Mouse (Mus musculus): ENCODE data around the gene Cox8a. TPM values are rescaled to one million over a fixed set of nuclear protein-coding genes. Genes with fewer than 3 reads are reported as not detected.
A peak's percentile ranks its signal among the peaks of the same experiment; 100 is the strongest.

Cox8a gene
- polyA plus RNA-seq (2014; fragmentation: Nextera tagmentation; extraction: Ambion mirVana) = 917 and 922 TPM in 2 replicates

- peak; percentile 98 for ATAC-seq (ENCODE audit: insufficient read depth)
- WGBS = under 1% methylated on average over 50 of the region's 50 CpGs
Observed at GRCm38 (mm10) chr19:7217162-7217925, at the start of gene Cox8a. Gene Cox8a, minus strand, starts transcription at chr19:7217616.

GRCm38 (mm10) chr19:7266421-7266831 is 49.0 kb upstream of the Cox8a start:
- 52% methylated on average over 4 of the region's 4 CpGs for WGBS
- Histone ChIP-seq H3K9me3 (ENCODE audit: low read depth, low read length) (peaks cover 6% of the 10 kb centered on the region; the same call in 1 of the 2 replicates), H3K4me3 (ENCODE audit: low read depth, low read length) (no peak overlapping the region), H3K9ac (0 out of 2 replicates have a peak overlapping the region, but pooled peaks have one; percentile 6), H3K27me3 (ENCODE audit: insufficient read depth, low read length) (no peaks in the 10 kb centered on the region), H3K36me3 (ENCODE audit: insufficient read depth) (peaks cover 10% of the 10 kb centered on the region), H3K4me1 (ENCODE audit: insufficient read depth) (peaks cover 38% of the 10 kb centered on the region), H3K27ac (ENCODE audit: low read depth) (peak overlapping the region; percentile 93), H3K4me2 (peak overlapping the region; percentile 89)
- no peak for TF ChIP-seq CTCF (IDR thresholded peaks at IDR 0.05; ENCODE audit: low read depth)
- no peak for DNase-seq
- ATAC-seq (ENCODE audit: insufficient read depth) = no peak

More at GRCm38 (mm10) chr19:7217162-7217925, at the start of gene Cox8a:
- H3K4me1 ChIP-seq (ENCODE audit: insufficient read depth) = peaks cover 15% of the 10 kb centered on the region
- peaks cover 31% of the 10 kb centered on the region for H3K36me3 ChIP-seq (ENCODE audit: insufficient read depth)
- H3K9me3 ChIP-seq (ENCODE audit: low read depth, low read length) = no peaks in the 10 kb centered on the region
- no peaks in the 10 kb centered on the region for H3K27me3 ChIP-seq (ENCODE audit: insufficient read depth, low read length)
- TF ChIP-seq CTCF (IDR thresholded peaks at IDR 0.05; ENCODE audit: low read depth) = no peak
- H3K4me2 ChIP-seq = peak within 1 kb of the TSS; percentile 95
- H3K4me3 ChIP-seq (ENCODE audit: low read depth, low read length) = peak within 1 kb of the TSS; percentile 89
- peak within 1 kb of the TSS; percentile 84 for H3K27ac ChIP-seq (ENCODE audit: low read depth)
- peak within 1 kb of the TSS; percentile 83 for H3K9ac ChIP-seq
- DNase-seq = peak; percentile 99

- no peak overlapping the region; the same call in 1 of the 2 replicates for H3K9ac ChIP-seq
- ATAC-seq (ENCODE audit: insufficient read depth) (0 out of 2 replicates have a peak, but pooled peaks have one; percentile 4), DNase-seq (peak; percentile 44)
- H3K27ac ChIP-seq (ENCODE audit: low read depth) = peak overlapping the region; percentile 65; the same call in 1 of the 2 replicates
- TF ChIP-seq CTCF (IDR thresholded peaks at IDR 0.05; ENCODE audit: low read depth) = no peak
- H3K36me3 ChIP-seq (ENCODE audit: insufficient read depth) = peaks cover 3% of the 10 kb centered on the region; the same call in 1 of the 2 replicates
- peak overlapping the region; percentile 89 for H3K4me2 ChIP-seq
- peaks cover 38% of the 10 kb centered on the region for H3K4me1 ChIP-seq (ENCODE audit: insufficient read depth)
- 21% methylated on average over 14 of the region's 14 CpGs for WGBS
- H3K4me3 ChIP-seq (ENCODE audit: low read depth, low read length) = no peak overlapping the region
- no peaks in the 10 kb centered on the region for H3K27me3 ChIP-seq (ENCODE audit: insufficient read depth, low read length)
- peaks cover 6% of the 10 kb centered on the region; the same call in 1 of the 2 replicates for H3K9me3 ChIP-seq (ENCODE audit: low read depth, low read length)
Observed at GRCm38 (mm10) chr19:7265478-7266191, 48.2 kb upstream of the Cox8a start.

- H3K36me3 ChIP-seq (ENCODE audit: insufficient read depth) = no peaks in the 10 kb centered on the region
- peak overlapping the region; percentile 65; the same call in 1 of the 2 replicates for H3K27ac ChIP-seq (ENCODE audit: low read depth)
- DNase-seq = peak; percentile 22
- H3K27me3 ChIP-seq (ENCODE audit: insufficient read depth, low read length) = no peaks in the 10 kb centered on the region
- peaks cover 36% of the 10 kb centered on the region for H3K4me1 ChIP-seq (ENCODE audit: insufficient read depth)
- peaks cover 6% of the 10 kb centered on the region; the same call in 1 of the 2 replicates for H3K9me3 ChIP-seq (ENCODE audit: low read depth, low read length)
- 0 out of 2 replicates have a peak overlapping the region, but pooled peaks have one; percentile 15 for H3K4me2 ChIP-seq
- H3K9ac ChIP-seq = no peak overlapping the region
- WGBS = 24% methylated on average over 6 of the region's 6 CpGs
- no peak overlapping the region for H3K4me3 ChIP-seq (ENCODE audit: low read depth, low read length)
- no peak for ATAC-seq (ENCODE audit: insufficient read depth)
- TF ChIP-seq CTCF (IDR thresholded peaks at IDR 0.05; ENCODE audit: low read depth) = no peak
Observed at GRCm38 (mm10) chr19:7264766-7265331, 47.4 kb upstream of the Cox8a start.

GRCm38 (mm10) chr19:7264088-7264765 is 46.8 kb upstream of the Cox8a start:
- Histone ChIP-seq H3K36me3 (ENCODE audit: insufficient read depth) (no peaks in the 10 kb centered on the region), H3K27me3 (ENCODE audit: insufficient read depth, low read length) (no peaks in the 10 kb centered on the region), H3K27ac (ENCODE audit: low read depth) (peak overlapping the region; percentile 3; the same call in 1 of the 2 replicates), H3K9me3 (ENCODE audit: low read depth, low read length) (peaks cover 6% of the 10 kb centered on the region; the same call in 1 of the 2 replicates), H3K9ac (no peak overlapping the region), H3K4me3 (ENCODE audit: low read depth, low read length) (no peak overlapping the region), H3K4me1 (ENCODE audit: insufficient read depth) (peaks cover 29% of the 10 kb centered on the region), H3K4me2 (no peak overlapping the region)
- 13% methylated on average over 9 of the region's 9 CpGs for WGBS
- DNase-seq (peak; percentile 90), ATAC-seq (ENCODE audit: insufficient read depth) (no peak)
- peak; percentile 92 for TF ChIP-seq CTCF (IDR thresholded peaks at IDR 0.05; ENCODE audit: low read depth)

- Histone ChIP-seq H3K4me3 (ENCODE audit: low read depth, low read length) (no peak overlapping the region), H3K4me1 (ENCODE audit: insufficient read depth) (peaks cover 24% of the 10 kb centered on the region), H3K9me3 (ENCODE audit: low read depth, low read length) (peaks cover 6% of the 10 kb centered on the region; the same call in 1 of the 2 replicates), H3K9ac (no peak overlapping the region), H3K4me2 (no peak overlapping the region), H3K27ac (ENCODE audit: low read depth) (no peak overlapping the region), H3K27me3 (ENCODE audit: insufficient read depth, low read length) (no peaks in the 10 kb centered on the region), H3K36me3 (ENCODE audit: insufficient read depth) (no peaks in the 10 kb centered on the region)
- WGBS = 78% methylated on average over 1 of the region's 1 CpGs
- DNase-seq (no peak), ATAC-seq (ENCODE audit: insufficient read depth) (no peak)
- TF ChIP-seq CTCF (IDR thresholded peaks at IDR 0.05; ENCODE audit: low read depth) = no peak
Observed at GRCm38 (mm10) chr19:7262592-7262991, 45.2 kb upstream of the Cox8a start.

Measured in lung, embryonic 14.5 days (tissue).